Mouse (Mus musculus) limb, embryonic 14.5 days (tissue): ENCODE measurements around the gene Bhlhe41. TPM values are rescaled to one million over a fixed set of nuclear protein-coding genes. Genes with fewer than 3 reads are reported as not detected.

ENCODE experiments used
- ATAC-seq: fragments of 200-750 bp; cut with Nextera tagmentation; 2 replicates; pipeline ENCODE4 v1.8.0; 2017; ENCODE audit warnings: low read depth, moderate number of reproducible peaks, moderate TSS enrichment; ENCODE audit not compliant: low FRiP score
- DNase-seq: peaks from one replicate; pipeline ENCODE4 v3.0.0-alpha.2; 2015; ENCODE audit warnings: low spot score
- H3K27ac ChIP-seq: fragments of 300-500 bp; sonication (generic); replicated peaks from 2 replicates; pipeline ENCODE4 v1.5.1; 2014; ENCODE audit warnings: low read depth, mild to moderate bottlenecking, low read length, moderate library complexity, mixed read lengths
- H3K27me3 ChIP-seq: fragments of 300-500 bp; sonication (generic); 2 replicates; pipeline ENCODE4 v1.6.1; 2014; ENCODE audit warnings: low read length, mixed read lengths; ENCODE audit not compliant: control insufficient read depth, insufficient read depth
- H3K36me3 ChIP-seq: fragments of 300-500 bp; sonication (generic); 2 replicates; pipeline ENCODE4 v1.6.1; 2014; ENCODE audit warnings: mild to moderate bottlenecking, low read length, moderate library complexity, mixed read lengths; ENCODE audit not compliant: control insufficient read depth, insufficient read depth
- H3K4me1 ChIP-seq: fragments of 300-500 bp; sonication (generic); 2 replicates; pipeline ENCODE4 v1.6.1; 2014; ENCODE audit warnings: antibody characterized with exemption, low read length, mixed read lengths; ENCODE audit not compliant: control insufficient read depth, insufficient read depth
- H3K4me2 ChIP-seq: fragments of 300-500 bp; sonication (generic); replicated peaks from 2 replicates; pipeline ENCODE4 v1.6.1; 2014; ENCODE audit warnings: low read depth, mild to moderate bottlenecking, low read length, moderate library complexity; ENCODE audit not compliant: severe bottlenecking
- H3K4me3 ChIP-seq: fragments of 300-500 bp; sonication (generic); replicated peaks from 2 replicates; pipeline ENCODE4 v1.5.1; 2014; ENCODE audit warnings: low read length
- H3K9ac ChIP-seq: fragments of 300-500 bp; sonication (generic); 2 replicates; pipeline ENCODE4 v1.6.1; 2014; ENCODE audit warnings: mild to moderate bottlenecking, low read depth, low read length, moderate library complexity; ENCODE audit not compliant: severe bottlenecking
- H3K9me3 ChIP-seq: fragments of 300-500 bp; sonication (generic); 2 replicates; pipeline ENCODE4 v1.6.1; 2016; ENCODE audit warnings: low read length; ENCODE audit not compliant: control insufficient read depth
- POLR2A ChIP-seq: fragments of 200-500 bp; IDR thresholded peaks from 2 replicates; pipeline ENCODE4 v1.8.0; 2012; ENCODE audit warnings: inconsistent platforms, mild to moderate bottlenecking, moderate library complexity, borderline replicate concordance; ENCODE audit not compliant: insufficient read depth, insufficient read length; ENCODE audit errors: extremely low read depth
- WGBS: fragments of 180-500 bp; shearing (Covaris S2); extraction: QIAGEN DNeasy Blood & Tissue Kit; methylation state at CpG from one replicate; pipeline ENCODE4 v1.1.7; 2014; 5-methylcytosine and 5-hydroxymethylcytosine counted together
- polyA plus RNA-seq, 2 experiments: library from polyadenylated mRNA; depleted of rRNA in 1 of 2; stranded (reverse) in 1 of 2; unstranded in 1 of 2; fragments of >200 nt; fragmentation: Nextera tagmentation in 1 of 2; extraction: Ambion mirVana in 1 of 2; gene quantifications; 2 replicates each; pipeline versions ENCODE4 v1.2.1 to v1.2.3; 2012 to 2014

Gene Bhlhe41
- polyA plus RNA-seq, 2 experiments = 2.0 to 2.8 TPM

DNA sequence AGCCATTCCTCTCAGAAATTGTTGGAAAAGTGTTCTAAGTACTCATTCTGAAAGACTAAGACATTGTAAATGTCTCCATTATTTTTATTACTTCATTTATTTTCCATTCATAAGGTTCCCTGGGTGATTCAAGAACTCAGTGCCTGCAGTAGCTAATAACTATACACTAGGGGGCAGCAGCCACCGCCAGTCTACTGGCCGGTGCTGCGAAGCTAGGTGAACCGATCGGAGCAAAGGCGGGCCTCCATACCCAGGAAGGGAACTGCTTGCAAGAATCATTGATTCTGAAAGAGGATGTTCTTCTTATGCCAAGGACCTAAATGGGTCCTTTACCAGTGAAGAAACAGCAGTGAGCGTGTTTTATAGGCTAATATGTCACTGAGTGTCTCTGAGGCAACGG lies 35.2 kb downstream of the Bhlhe41 start:
- H3K36me3 ChIP-seq = no peaks in the 10 kb centered on the region
- no peaks in the 10 kb centered on the region for H3K4me1 ChIP-seq
- DNase-seq (peak; percentile 89), ATAC-seq (peak; percentile 72; the same call in 1 of the 2 replicates)
- no peak overlapping the region for H3K4me3 ChIP-seq
- no peak overlapping the region for H3K9ac ChIP-seq
- 21% methylated on average over 8 of the region's 8 CpGs for WGBS
- no peaks in the 10 kb centered on the region for H3K27me3 ChIP-seq
- no peak overlapping the region for H3K27ac ChIP-seq
- no peak for TF ChIP-seq POLR2A
- H3K9me3 ChIP-seq = no peaks in the 10 kb centered on the region
- no peak overlapping the region for H3K4me2 ChIP-seq

DNA sequence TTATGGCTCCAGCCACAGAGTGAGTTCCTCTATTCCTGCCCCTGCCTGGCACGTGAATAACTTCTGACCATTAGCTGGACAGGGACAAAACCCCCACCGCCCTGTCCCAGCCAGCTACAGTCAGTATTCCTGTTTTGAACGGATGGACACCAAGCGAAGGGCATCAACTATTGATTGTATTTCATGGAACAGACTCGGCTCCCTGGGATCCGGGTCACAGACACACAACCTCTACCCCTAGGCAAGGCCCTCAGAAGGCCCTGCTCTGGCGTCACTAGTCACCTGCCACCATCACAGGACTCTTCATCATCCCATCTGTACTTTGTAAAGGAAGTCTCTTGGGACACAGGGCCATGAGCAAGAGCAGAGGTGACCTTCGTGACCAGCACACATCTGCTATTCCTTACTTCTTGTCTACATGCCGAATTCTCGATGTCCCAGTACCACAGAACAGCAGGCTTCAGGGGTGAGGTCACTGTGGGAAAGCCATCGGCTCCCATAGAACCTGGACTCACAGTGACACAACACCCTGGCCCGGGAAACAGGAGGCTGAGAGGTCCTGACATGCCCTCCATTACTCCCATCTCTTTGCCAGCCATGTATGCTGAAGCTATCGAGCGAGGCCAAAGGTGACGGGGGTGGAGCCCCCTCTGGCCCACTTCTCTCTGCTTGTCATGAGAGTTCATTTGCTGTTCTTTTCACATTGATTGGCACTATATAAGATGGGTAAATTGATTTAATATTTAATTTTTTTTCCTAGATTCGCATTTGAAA lies 36.1 kb downstream of the Bhlhe41 start:
- no peaks in the 10 kb centered on the region for H3K27me3 ChIP-seq
- TF ChIP-seq POLR2A = no peak
- H3K36me3 ChIP-seq = no peaks in the 10 kb centered on the region
- DNase-seq (no peak), ATAC-seq (no peak)
- H3K9ac ChIP-seq = no peak overlapping the region
- no peaks in the 10 kb centered on the region for H3K9me3 ChIP-seq
- 75% methylated on average over 16 of the region's 16 CpGs for WGBS
- H3K4me1 ChIP-seq = no peaks in the 10 kb centered on the region
- no peak overlapping the region for H3K4me3 ChIP-seq
- H3K27ac ChIP-seq = no peak overlapping the region
- H3K4me2 ChIP-seq = no peak overlapping the region

DNA sequence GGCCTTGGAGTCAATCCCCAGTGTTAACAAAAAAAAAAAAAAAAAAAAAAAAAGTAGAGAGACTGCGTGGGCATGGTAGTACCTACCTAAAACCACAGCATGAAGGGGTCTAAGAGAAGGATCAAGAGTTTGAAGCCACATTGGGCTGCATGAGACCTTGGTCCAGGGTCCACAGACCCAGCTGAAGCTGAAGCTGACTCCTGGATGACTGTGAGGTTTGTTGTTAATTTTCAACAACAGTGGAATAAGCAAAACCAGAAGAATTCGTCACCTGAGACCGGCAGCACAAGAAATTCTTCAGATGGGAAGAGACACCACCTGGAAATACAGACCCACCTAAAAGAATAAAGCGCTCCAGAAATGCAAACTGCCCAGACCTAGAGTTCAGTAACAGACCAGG lies 39.1 kb downstream of the Bhlhe41 start:
- Histone ChIP-seq H3K4me2 (no peak overlapping the region), H3K4me1 (no peaks in the 10 kb centered on the region), H3K27me3 (no peaks in the 10 kb centered on the region), H3K36me3 (peaks cover 4% of the 10 kb centered on the region), H3K9me3 (no peaks in the 10 kb centered on the region), H3K9ac (no peak overlapping the region), H3K27ac (no peak overlapping the region), H3K4me3 (no peak overlapping the region)
- DNase-seq (no peak), ATAC-seq (no peak)
- no peak for TF ChIP-seq POLR2A
- WGBS = 87% methylated on average over 4 of the region's 4 CpGs

DNA sequence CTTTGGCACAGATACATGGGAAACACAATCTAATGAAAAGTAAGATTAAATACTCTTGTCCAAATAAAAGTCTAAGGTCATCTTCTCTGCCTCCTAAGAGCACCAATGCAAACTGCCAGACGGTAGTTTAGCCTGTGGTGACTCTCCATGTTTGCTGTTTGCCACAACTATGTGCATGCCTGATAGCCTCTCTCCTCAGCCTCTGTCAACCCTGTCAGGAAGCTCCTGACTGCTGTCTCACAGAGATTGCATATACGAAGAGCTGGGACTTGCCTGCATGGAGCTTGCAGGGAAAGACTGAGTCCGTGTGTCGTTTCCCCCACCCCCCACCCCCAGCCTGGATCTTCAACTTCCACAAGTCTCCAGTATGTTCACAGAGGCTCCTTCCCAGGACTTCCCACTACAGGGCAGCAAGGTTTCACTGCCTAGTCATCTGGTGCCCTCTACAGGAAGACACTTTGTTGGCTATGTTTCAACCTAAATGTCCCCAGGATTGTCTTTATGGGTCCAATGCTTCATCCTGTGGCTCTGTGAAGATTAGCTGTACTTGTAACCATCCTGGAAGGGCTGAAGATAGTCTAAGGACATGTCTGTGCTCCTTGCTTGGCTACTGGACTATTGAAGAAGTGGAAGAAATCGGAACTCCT lies 41.6 kb downstream of the Bhlhe41 start:
- H3K9me3 ChIP-seq = no peaks in the 10 kb centered on the region
- no peaks in the 10 kb centered on the region for H3K27me3 ChIP-seq
- ATAC-seq = no peak
- no peak overlapping the region for H3K4me2 ChIP-seq
- H3K36me3 ChIP-seq = peaks cover 24% of the 10 kb centered on the region
- peak; percentile 57 for DNase-seq
- H3K4me3 ChIP-seq = no peak overlapping the region
- 57% methylated on average over 5 of the region's 5 CpGs for WGBS
- TF ChIP-seq POLR2A = no peak
- H3K4me1 ChIP-seq = no peaks in the 10 kb centered on the region
- no peak overlapping the region for H3K9ac ChIP-seq
- no peak overlapping the region for H3K27ac ChIP-seq

DNA sequence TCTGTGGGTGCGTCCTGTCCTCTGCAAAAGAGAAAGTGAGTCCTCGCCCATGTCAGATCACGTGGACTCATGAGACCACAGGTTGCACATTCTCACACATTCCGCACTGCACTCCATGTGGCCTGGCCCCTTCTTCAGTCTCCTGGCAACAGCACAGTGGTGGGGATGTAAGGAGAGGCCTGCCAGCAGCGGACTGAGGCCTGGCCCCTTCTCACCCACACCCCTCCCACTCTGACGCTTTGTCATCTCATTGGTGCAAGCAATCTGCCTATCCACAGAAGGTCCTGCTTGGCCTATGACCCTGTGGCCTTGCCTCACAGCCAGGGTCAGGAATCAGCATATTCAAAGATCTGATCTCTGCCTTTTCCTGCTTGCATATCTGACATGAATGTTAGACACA lies 42.3 kb downstream of the Bhlhe41 start:
- H3K4me1 ChIP-seq = no peaks in the 10 kb centered on the region
- H3K27ac ChIP-seq = no peak overlapping the region
- H3K9me3 ChIP-seq = no peaks in the 10 kb centered on the region
- no peak overlapping the region for H3K4me3 ChIP-seq
- DNase-seq (no peak), ATAC-seq (0 out of 2 replicates have a peak, but pooled peaks have one; percentile 35)
- H3K36me3 ChIP-seq = peaks cover 30% of the 10 kb centered on the region
- 72% methylated on average over 6 of the region's 6 CpGs for WGBS
- no peaks in the 10 kb centered on the region for H3K27me3 ChIP-seq
- TF ChIP-seq POLR2A = no peak
- H3K4me2 ChIP-seq = no peak overlapping the region
- H3K9ac ChIP-seq = no peak overlapping the region
